ENCODE assay signal across 8 mouse cellular contexts in the genomic region with DNA sequence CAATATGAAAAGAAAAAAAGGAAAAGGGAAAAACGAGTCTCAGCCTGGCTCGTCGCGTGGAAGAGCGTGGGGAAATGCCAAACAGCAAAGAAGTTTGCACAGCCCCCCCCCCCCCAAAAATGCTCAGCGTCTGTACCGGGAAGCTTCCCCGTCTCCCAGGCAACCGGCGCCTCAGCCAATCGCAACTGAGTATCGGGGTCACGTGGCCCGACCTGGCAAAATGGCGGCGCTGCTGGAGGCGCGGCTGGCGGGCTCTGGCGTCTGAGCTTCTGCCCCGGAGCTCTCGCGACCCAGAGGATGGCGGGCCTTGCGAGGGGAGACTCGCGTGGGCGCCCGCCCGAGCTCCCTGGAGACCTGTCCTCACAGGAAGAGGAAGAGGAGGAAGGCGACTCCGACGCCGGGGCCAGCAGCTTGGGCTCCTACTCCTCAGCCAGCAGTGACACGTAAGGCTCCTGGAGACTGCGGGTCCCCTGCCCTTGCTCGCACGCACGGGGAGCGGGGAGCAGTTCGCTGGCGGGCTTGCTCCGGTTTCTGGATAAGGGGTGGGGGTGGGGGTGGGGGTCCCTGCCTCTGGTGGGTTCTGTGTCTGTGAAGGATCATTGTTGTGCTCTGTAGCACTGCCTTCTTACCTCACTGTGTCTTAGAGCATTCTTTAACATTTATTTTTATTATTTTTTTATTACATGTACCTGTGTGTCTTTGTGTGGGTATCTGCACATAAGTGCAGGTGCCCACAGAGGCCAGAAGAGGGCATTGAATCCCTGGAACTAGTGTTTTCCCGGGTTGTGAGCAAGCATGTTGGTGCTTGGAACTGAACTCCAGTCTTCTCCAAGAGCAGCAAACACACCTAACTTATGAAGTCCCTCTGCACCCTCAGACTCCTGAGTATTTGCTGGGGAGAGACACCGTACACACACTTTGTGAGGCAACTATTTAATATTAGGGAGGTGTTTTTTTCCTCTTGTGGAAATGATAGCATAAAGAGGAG. TPM values are rescaled to one million over a fixed set of nuclear protein-coding genes. Genes with fewer than 3 reads are reported as not detected.
A peak's percentile ranks its signal among the peaks of the same experiment; 100 is the strongest.
DNase-seq lines count a peak whose midpoint lies in the region; ATAC-seq and TF ChIP-seq lines count a peak whose summit lies in the region.

No protein-coding gene starts in this region.

- peak; percentile 89 for ATAC-seq in embryonic facial prominence, embryonic 13.5 days (ENCODE audit: insufficient number of reproducible peaks, insufficient read depth, low FRiP score, low TSS enrichment, low read depth)
- peak; percentile 83 for ATAC-seq in limb, embryonic 12.5 days (ENCODE audit: insufficient number of reproducible peaks, insufficient read depth, low FRiP score, low TSS enrichment, low read depth)
- peak; percentile 97 for ATAC-seq in midbrain, embryonic 14.5 days (ENCODE audit: low FRiP score, low TSS enrichment)

- TF ChIP-seq POLR2A in heart, adult 2 months (IDR thresholded peaks at IDR 0.05; ENCODE audit: insufficient read depth, low read depth, low read length) = peak; percentile 30; the same call in 1 of the 2 replicates

- peak overlapping the region; percentile 64; the same call in 1 of the 2 replicates for H3K27ac ChIP-seq in embryonic facial prominence, embryonic 13.5 days
- peak overlapping the region; percentile 65 for H3K27ac ChIP-seq in heart, adult 2 months
- peak overlapping the region; percentile 62; the same call in 1 of the 2 replicates for H3K27ac ChIP-seq in limb, embryonic 12.5 days
- peak overlapping the region; percentile 63; the same call in 1 of the 2 replicates for H3K27ac ChIP-seq in midbrain, embryonic 14.5 days (replicated peaks; ENCODE audit: low read depth, low read length)

- intact Hi-C loops in heart, adult 2 months (cut with DNase I) = no loop called here

- peaks cover 1% of the 10 kb centered on the region; the same call in 1 of the 2 replicates for H3K79me2 ChIP-seq in heart, adult 2 months (replicated peaks; ENCODE audit: control insufficient read depth, insufficient read depth, low read length)

- WGBS in embryonic facial prominence, embryonic 13.5 days = 5% methylated on average over 33 of the region's 45 CpGs
- 4% methylated on average over 44 of the region's 45 CpGs for WGBS in heart, adult 2 months
- WGBS in limb, embryonic 12.5 days = 4% methylated on average over 45 of the region's 45 CpGs
- 4% methylated on average over 45 of the region's 45 CpGs for WGBS in midbrain, embryonic 14.5 days

- peak overlapping the region; percentile 66 for H3K4me2 ChIP-seq in embryonic facial prominence, embryonic 13.5 days
- peak overlapping the region; percentile 72 for H3K4me2 ChIP-seq in limb, embryonic 12.5 days
- H3K4me2 ChIP-seq in midbrain, embryonic 14.5 days (ENCODE audit: low read length) = peak overlapping the region; percentile 52

- H3K9ac ChIP-seq in embryonic facial prominence, embryonic 13.5 days = peak overlapping the region; percentile 87
- H3K9ac ChIP-seq in heart, adult 2 months (ENCODE audit: low read depth, low read length) = peak overlapping the region; percentile 85
- peak overlapping the region; percentile 81 for H3K9ac ChIP-seq in limb, embryonic 12.5 days (replicated peaks)
- peak overlapping the region; percentile 77 for H3K9ac ChIP-seq in midbrain, embryonic 14.5 days (replicated peaks; ENCODE audit: low read length)

- no peaks in the 10 kb centered on the region for H3K36me3 ChIP-seq in embryonic facial prominence, embryonic 13.5 days
- peaks cover 2% of the 10 kb centered on the region for H3K36me3 ChIP-seq in heart, adult 2 months (ENCODE audit: control insufficient read depth, insufficient read depth, low read length)
- no peaks in the 10 kb centered on the region for H3K36me3 ChIP-seq in limb, embryonic 12.5 days
- no peaks in the 10 kb centered on the region for H3K36me3 ChIP-seq in midbrain, embryonic 14.5 days (ENCODE audit: control insufficient read depth, insufficient read depth, low read length)

- H3K27me3 ChIP-seq in embryonic facial prominence, embryonic 13.5 days = no peaks in the 10 kb centered on the region
- no peaks in the 10 kb centered on the region for H3K27me3 ChIP-seq in heart, adult 2 months (ENCODE audit: control insufficient read depth, insufficient read depth, low read length)
- no peaks in the 10 kb centered on the region for H3K27me3 ChIP-seq in limb, embryonic 12.5 days
- no peaks in the 10 kb centered on the region for H3K27me3 ChIP-seq in midbrain, embryonic 14.5 days (ENCODE audit: control insufficient read depth, insufficient read depth, low read length)

- H3K9me3 ChIP-seq in embryonic facial prominence, embryonic 13.5 days = no peaks in the 10 kb centered on the region
- no peaks in the 10 kb centered on the region for H3K9me3 ChIP-seq in limb, embryonic 12.5 days
- no peaks in the 10 kb centered on the region for H3K9me3 ChIP-seq in midbrain, embryonic 14.5 days (ENCODE audit: control insufficient read depth, low read length)

- DNase-seq in 3T3-L1 (ENCODE audit: low read depth, low spot score) = peak; percentile 89
- peak; percentile 70 to 82 for DNase-seq in adrenal gland, postnatal 4 days (ENCODE audit: low spot score in 2 of 2)
- DNase-seq in heart, adult 2 months = peak; percentile 90 to 94
- DNase-seq in kidney, adult 8-10 months = peak; percentile 83 to 92
- peak; percentile 95 for DNase-seq in midbrain, embryonic 14.5 days
- DNase-seq in spleen, adult 12 weeks (ENCODE audit: low spot score) = peak; percentile 85

- TF ChIP-seq CTCF in heart, adult 2 months (IDR thresholded peaks at IDR 0.05) = peak; percentile 48

- H3K4me1 ChIP-seq in embryonic facial prominence, embryonic 13.5 days = peaks cover 2% of the 10 kb centered on the region; the same call in 1 of the 2 replicates
- no peaks in the 10 kb centered on the region; the same call in 1 of the 2 replicates for H3K4me1 ChIP-seq in heart, adult 2 months (ENCODE audit: control insufficient read depth, insufficient read depth, low read length)
- no peaks in the 10 kb centered on the region for H3K4me1 ChIP-seq in limb, embryonic 12.5 days (replicated peaks)
- no peaks in the 10 kb centered on the region for H3K4me1 ChIP-seq in midbrain, embryonic 14.5 days (ENCODE audit: control insufficient read depth, insufficient read depth, low read length)

- peak overlapping the region; percentile 90 for H3K4me3 ChIP-seq in embryonic facial prominence, embryonic 13.5 days
- peak overlapping the region; percentile 70 for H3K4me3 ChIP-seq in heart, adult 2 months
- peak overlapping the region; percentile 81 for H3K4me3 ChIP-seq in limb, embryonic 12.5 days (replicated peaks)
- H3K4me3 ChIP-seq in midbrain, embryonic 14.5 days (replicated peaks; ENCODE audit: low read depth, low read length) = peak overlapping the region; percentile 86

- TF ChIP-seq EP300 in heart, adult 2 months (IDR thresholded peaks at IDR 0.05; ENCODE audit: insufficient read depth, low read depth, low read length) = no peak

RNA-seq across cellular contexts. Expression of a gene that starts 9.8 kb away (rescaled TPM):
- 1 to 10 TPM; 3.1 to 3.5 TPM for total RNA-seq in adrenal gland, postnatal 4 days (2021)
- polyA plus RNA-seq in embryonic facial prominence, embryonic 13.5 days (2015; fragmentation: Nextera tagmentation; extraction: Ambion mirVana) = 3.7 and 3.9 TPM in 2 replicates
- 10 to 100 TPM; 13.7 to 17.1 TPM for total RNA-seq in heart, adult 2 months (2021)
- polyA plus RNA-seq in heart, adult 2 months (2012; rRNA removed) = 9.6 and 15.3 TPM in 2 replicates
- 3.6 and 3.8 TPM in 2 replicates for polyA plus RNA-seq in limb, embryonic 12.5 days (2016; fragmentation: Nextera tagmentation; extraction: Ambion mirVana)
- polyA plus RNA-seq in midbrain, embryonic 14.5 days (2014; fragmentation: Nextera tagmentation; extraction: Ambion mirVana) = 3.7 and 3.8 TPM in 2 replicates

Comparison
In these comparisons a context has a peak if more than half of its experiments do, and no peak if none do; other contexts are left out.
1. Peak in every context shown above with its lines: DNase-seq, ATAC-seq, H3K4me3 ChIP-seq and H3K27ac ChIP-seq.